ENCODE assay signal across 19 mouse cellular contexts in genomic region chr2:127537548-127537947, GRCm38 (mm10). TPM values are rescaled to one million over a fixed set of nuclear protein-coding genes. Genes with fewer than 3 reads are reported as not detected.
A peak's percentile ranks its signal among the peaks of the same experiment; 100 is the strongest.
DNase-seq lines count a peak whose midpoint lies in the region; ATAC-seq and TF ChIP-seq lines count a peak whose summit lies in the region.
"Had no signal": no experiment of that assay in that cellular context is flagged by ENCODE, and none has a peak within 500 bp of the region (broad histone marks: within the 10 kb centered on the region; RNA-seq: fewer than 3 reads in every experiment).

No protein-coding gene starts in this region.

- no peak overlapping the region for H3K27ac ChIP-seq in stomach, postnatal 0 days (replicated peaks)
- H3K27ac ChIP-seq: heart, adult 2 months; hindbrain, embryonic 13.5 days; limb, embryonic 10.5 days; liver, embryonic 12.5 days; lung, embryonic 15.5 days had no signal

- TF ChIP-seq CTCF in stomach, postnatal 0 days (IDR thresholded peaks at IDR 0.05; ENCODE audit: low read depth) = no peak

- no peaks in the 10 kb centered on the region for H3K36me3 ChIP-seq in stomach, postnatal 0 days (ENCODE audit: control insufficient read depth, insufficient read depth, low read length)
- H3K36me3 ChIP-seq: hindbrain, embryonic 13.5 days; limb, embryonic 10.5 days; liver, embryonic 12.5 days; lung, embryonic 15.5 days had no signal

- TF ChIP-seq EP300 in stomach, postnatal 0 days (optimal IDR thresholded peaks at IDR 0.05) = no peak

- no peak overlapping the region for H3K4me3 ChIP-seq in stomach, postnatal 0 days (ENCODE audit: low read depth, low read length)
- H3K4me3 ChIP-seq: heart, adult 2 months; hindbrain, embryonic 13.5 days; limb, embryonic 10.5 days; liver, embryonic 12.5 days; lung, embryonic 15.5 days had no signal

- ATAC-seq in stomach, postnatal 0 days (ENCODE audit: low FRiP score, low TSS enrichment) = peak; percentile 63
- ATAC-seq: intestine, embryonic 16.5 days; liver, embryonic 12.5 days; midbrain, embryonic 16.5 days had no signal

- no peaks in the 10 kb centered on the region for H3K9me3 ChIP-seq in stomach, postnatal 0 days (ENCODE audit: control insufficient read depth, low read length)
- H3K9me3 ChIP-seq: hindbrain, embryonic 13.5 days; limb, embryonic 10.5 days; liver, embryonic 12.5 days; lung, embryonic 15.5 days had no signal

- 45% methylated on average over 3 of the region's 3 CpGs for WGBS in stomach, postnatal 0 days

- DNase-seq in frontal cortex, adult 2 months (ENCODE audit: extremely low spot score in 1 of 2, low spot score in 1 of 2) = peak; percentile 49 to 80
- DNase-seq in frontal cortex, postnatal 14 days (ENCODE audit: low spot score in 2 of 2) = no peak
- DNase-seq in right cerebral cortex, adult 18-20 months = peak; percentile 83
- DNase-seq in right cerebral cortex, postnatal 14 days = no peak
- peak; percentile 68 to 71 for DNase-seq in adrenal gland, postnatal 36 days
- DNase-seq in stomach, postnatal 0 days (ENCODE audit: low spot score) = no peak
- DNase-seq in lung, postnatal 14 days = no peak
- no peak for DNase-seq in thymus, postnatal 10 days (ENCODE audit: low spot score in 2 of 2)
- DNase-seq: cerebellum, adult 11 months; heart, adult 2 months; kidney, postnatal 10 days had no signal

- no peak overlapping the region for H3K9ac ChIP-seq in stomach, postnatal 0 days (ENCODE audit: low read length)
- H3K9ac ChIP-seq: hindbrain, embryonic 13.5 days; liver, embryonic 12.5 days; lung, embryonic 15.5 days had no signal

- no peaks in the 10 kb centered on the region for H3K4me1 ChIP-seq in stomach, postnatal 0 days (replicated peaks; ENCODE audit: control insufficient read depth, insufficient read depth)

- H3K4me2 ChIP-seq in stomach, postnatal 0 days (replicated peaks; ENCODE audit: low read depth) = no peak overlapping the region
- H3K4me2 ChIP-seq: hindbrain, embryonic 13.5 days; liver, embryonic 12.5 days; lung, embryonic 15.5 days had no signal

- H3K27me3 ChIP-seq in stomach, postnatal 0 days (ENCODE audit: control insufficient read depth, insufficient read depth, low read length) = no peaks in the 10 kb centered on the region

RNA-seq across cellular contexts. Expression of gene Prom2, which starts 3.7 kb away (rescaled TPM):
- polyA plus RNA-seq in frontal cortex, adult 2 months (2012; rRNA removed) = 0.29 and 0.50 TPM in 2 replicates
- under 1 TPM; 0.20 to 0.46 TPM for total RNA-seq in adrenal gland, postnatal 36 days (2021)
- 17.2 and 20.5 TPM in 2 replicates for polyA plus RNA-seq in stomach, postnatal 0 days (2015; fragmentation: Nextera tagmentation; extraction: Ambion mirVana)
- total RNA-seq: heart, adult 2 months; megakaryocyte, adult 5-6 weeks had no signal
- polyA plus RNA-seq: C2C12; liver, embryonic 12.5 days had no signal

RNA-seq across cellular contexts. Expression of gene Kcnip3, which starts 15.7 kb away (rescaled TPM):
- 87.8 and 92.9 TPM in 2 replicates for polyA plus RNA-seq in frontal cortex, adult 2 months (2012; rRNA removed)
- 1 to 10 TPM; 4.0 to 5.3 TPM for total RNA-seq in adrenal gland, postnatal 36 days (2021)
- 1.2 TPM in 2 replicates for polyA plus RNA-seq in stomach, postnatal 0 days (2015; fragmentation: Nextera tagmentation; extraction: Ambion mirVana)

RNA-seq across cellular contexts. Expression of gene Zfp661, which starts 49.3 kb away (rescaled TPM):
- polyA plus RNA-seq in frontal cortex, adult 2 months (2012; rRNA removed) = 9.0 and 9.3 TPM in 2 replicates
- 1 to 10 TPM; 3.0 to 3.2 TPM for total RNA-seq in adrenal gland, postnatal 36 days (2021)
- 1.9 TPM in 2 replicates for polyA plus RNA-seq in stomach, postnatal 0 days (2015; fragmentation: Nextera tagmentation; extraction: Ambion mirVana)

RNA-seq across cellular contexts. Expression of gene Mrps5, which starts 49.5 kb away (rescaled TPM):
- 113 and 115 TPM in 2 replicates for polyA plus RNA-seq in frontal cortex, adult 2 months (2012; rRNA removed)
- 100 to 1,000 TPM; 113 to 115 TPM for total RNA-seq in adrenal gland, postnatal 36 days (2021)
- 87.0 and 90.2 TPM in 2 replicates for polyA plus RNA-seq in stomach, postnatal 0 days (2015; fragmentation: Nextera tagmentation; extraction: Ambion mirVana)

Comparison
In these comparisons a context has a peak if more than half of its experiments do, and no peak if none do; other contexts are left out.
1. DNase-seq: peak in frontal cortex, adult 2 months (2 of 2), right cerebral cortex, adult 18-20 months (single experiment) and adrenal gland, postnatal 36 days (2 of 2); none in frontal cortex, postnatal 14 days (0 of 2), right cerebral cortex, postnatal 14 days (single experiment), stomach, postnatal 0 days (single experiment), lung, postnatal 14 days (single experiment) and thymus, postnatal 10 days (0 of 2).
2. RNA of gene Prom2, which starts 3.7 kb away (polyA plus RNA-seq): 17.2 to 20.5 TPM in stomach, postnatal 0 days; 0.29 to 0.50 TPM in frontal cortex, adult 2 months; every median in the first group is over 10 times any median in the second.
3. RNA of gene Kcnip3, which starts 15.7 kb away (polyA plus RNA-seq): 87.8 to 92.9 TPM in frontal cortex, adult 2 months; 1.2 TPM in stomach, postnatal 0 days; every median in the first group is over 10 times any median in the second.